Mouse (Mus musculus) retina, postnatal 7 days (tissue): Measurements from ENCODE around the gene Ubl3.

Experiments
- DNase-seq: peaks from one replicate; pipeline ENCODE4 v3.0.0-alpha.2; 2012; ENCODE audit warnings: low read depth, low spot score

The Ubl3 gene

GRCm38 (mm10) chr5:148527632-148528031, 25.0 kb downstream of the Ubl3 start:
- DNase-seq = no peak

GRCm38 (mm10) chr5:148526631-148527030, 26.0 kb downstream of the Ubl3 start:
- no peak for DNase-seq

- DNase-seq = no peak
Observed at GRCm38 (mm10) chr5:148523202-148523971, 29.2 kb downstream of the Ubl3 start.

- no peak for DNase-seq
Observed at GRCm38 (mm10) chr5:148522378-148522777, 30.2 kb downstream of the Ubl3 start.

- no peak for DNase-seq
Observed at GRCm38 (mm10) chr5:148517445-148517844, 35.1 kb downstream of the Ubl3 start.

- no peak for DNase-seq
Observed at GRCm38 (mm10) chr5:148512042-148512640, 40.4 kb downstream of the Ubl3 start.

- DNase-seq = no peak
Observed at GRCm38 (mm10) chr5:148510265-148510664, 42.3 kb downstream of the Ubl3 start.

- DNase-seq = no peak
Observed at GRCm38 (mm10) chr5:148509731-148510130, 42.9 kb downstream of the Ubl3 start.

GRCm38 (mm10) chr5:148508901-148509604, 43.5 kb downstream of the Ubl3 start:
- DNase-seq = no peak

- no peak for DNase-seq
Observed at GRCm38 (mm10) chr5:148505381-148505780, 47.2 kb downstream of the Ubl3 start.

GRCm38 (mm10) chr5:148502237-148502636, 50.4 kb downstream of the Ubl3 start:
- DNase-seq = no peak

GRCm38 (mm10) chr5:148501228-148501957, 51.2 kb downstream of the Ubl3 start:
- DNase-seq = no peak

GRCm38 (mm10) chr5:148500516-148500915, 52.1 kb downstream of the Ubl3 start:
- no peak for DNase-seq

- no peak for DNase-seq
Observed at GRCm38 (mm10) chr5:148499616-148500015, 53.0 kb downstream of the Ubl3 start.

- DNase-seq = no peak
Observed at GRCm38 (mm10) chr5:148495991-148496390, 56.6 kb downstream of the Ubl3 start.

- no peak for DNase-seq
Observed at GRCm38 (mm10) chr5:148495173-148495572, 57.4 kb downstream of the Ubl3 start.

- DNase-seq = no peak
Observed at GRCm38 (mm10) chr5:148494249-148494648, 58.3 kb downstream of the Ubl3 start.

- no peak for DNase-seq
Observed at GRCm38 (mm10) chr5:148493025-148493424, 59.6 kb downstream of the Ubl3 start.

GRCm38 (mm10) chr5:148490391-148490790, 62.2 kb downstream of the Ubl3 start:
- DNase-seq = no peak

- peak; percentile 9 for DNase-seq
Observed at GRCm38 (mm10) chr5:148489724-148490193, 62.8 kb downstream of the Ubl3 start.

GRCm38 (mm10) chr5:148488891-148489723, 63.5 kb downstream of the Ubl3 start:
- no peak for DNase-seq
